Mouse (Mus musculus) erythroblast, embryonic 14.5 days (primary cell): ENCODE results near the gene BC017158. TPM values are rescaled to one million over a fixed set of nuclear protein-coding genes. Genes with fewer than 3 reads are reported as not detected.

Source experiments
- H3K27me3 ChIP-seq: 2 replicates; pipeline ENCODE4 v1.6.1; 2012; ENCODE audit warnings: inconsistent platforms; ENCODE audit not compliant: control insufficient read depth
- H3K36me3 ChIP-seq: 2 replicates; pipeline ENCODE4 v1.6.1; 2012; ENCODE audit warnings: mild to moderate bottlenecking, inconsistent platforms; ENCODE audit not compliant: control insufficient read depth
- H3K4me1 ChIP-seq: 2 replicates; pipeline ENCODE4 v1.6.1; 2012; ENCODE audit warnings: inconsistent platforms; ENCODE audit not compliant: control insufficient read depth
- H3K4me3 ChIP-seq: replicated peaks from 2 replicates; pipeline ENCODE3; 2012; ENCODE audit warnings: moderate library complexity, mild to moderate bottlenecking, inconsistent platforms
- H3K9me3 ChIP-seq: 2 replicates; pipeline ENCODE4 v1.6.1; 2012; ENCODE audit warnings: low read length, inconsistent platforms, mixed read lengths; ENCODE audit not compliant: control insufficient read depth
- GATA1 ChIP-seq: IDR thresholded peaks from 2 replicates; pipeline ENCODE4 v1.6.1; 2012; ENCODE audit warnings: low read length, inconsistent platforms, mixed read lengths
- TAL1 ChIP-seq: IDR thresholded peaks from 3 replicates; pipeline ENCODE4 v1.6.1; 2012; ENCODE audit warnings: low read length, inconsistent platforms, mixed read lengths
- polyA plus RNA-seq: library from polyadenylated mRNA; stranded (reverse); fragments of >175 nt; gene quantifications from 2 replicates; pipeline ENCODE4 v1.2.3, GENCODE M21; 2012

The BC017158 gene
- polyA plus RNA-seq, 1 experiment, result 7.3 TPM

DNA sequence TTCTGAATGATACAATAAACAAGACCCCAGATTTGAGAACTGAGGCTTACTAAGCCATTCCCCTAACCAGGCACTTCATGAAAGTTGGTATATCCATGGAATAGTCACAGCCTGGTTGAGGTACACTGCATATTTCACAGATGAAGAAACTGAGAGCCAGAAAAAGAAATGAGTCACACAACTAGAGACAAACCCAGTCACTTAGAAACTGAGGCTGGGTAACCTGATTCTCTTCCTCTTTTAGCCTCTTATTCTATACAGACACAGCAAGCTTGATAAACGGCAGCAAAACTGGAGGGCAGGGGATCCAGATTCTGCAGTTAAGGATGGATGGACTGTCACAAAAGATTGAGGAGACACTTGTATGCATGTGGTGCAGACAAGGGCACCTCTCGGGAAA, 63.2 kb downstream of the BC017158 start:
- no peak overlapping the region for H3K4me3 ChIP-seq
- peaks cover 8% of the 10 kb centered on the region for H3K27me3 ChIP-seq
- peaks cover 23% of the 10 kb centered on the region for H3K4me1 ChIP-seq
- H3K9me3 ChIP-seq, result no peaks in the 10 kb centered on the region
- H3K36me3 ChIP-seq, result peaks cover 13% of the 10 kb centered on the region
- TF ChIP-seq GATA1, result no peak
- no peak for TF ChIP-seq TAL1

DNA sequence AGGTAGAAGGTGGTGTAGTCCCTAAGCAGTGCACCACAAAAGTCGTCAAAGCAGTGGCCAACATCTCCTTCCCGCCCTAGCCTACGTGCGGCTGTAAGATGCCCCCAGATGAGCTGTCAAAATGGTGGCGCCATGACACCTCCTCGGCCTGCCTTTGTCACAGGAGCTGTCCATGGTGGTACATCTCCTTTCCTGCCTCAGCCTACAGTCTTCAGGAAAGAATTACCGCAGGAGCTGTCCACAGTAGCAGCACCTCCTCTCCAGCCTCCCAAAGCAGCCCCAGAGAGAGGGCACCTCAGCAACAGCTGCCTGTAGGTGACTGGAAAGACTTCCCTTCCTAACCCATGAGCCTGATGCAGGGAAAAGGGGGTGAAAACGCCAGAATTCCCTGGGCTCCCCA, 66.2 kb downstream of the BC017158 start:
- H3K4me1 ChIP-seq, result peaks cover 5% of the 10 kb centered on the region

More for the DNA sequence above, 66.2 kb downstream of the BC017158 start:
- TF ChIP-seq TAL1 (no peak), GATA1 (no peak)
- peaks cover 9% of the 10 kb centered on the region for H3K36me3 ChIP-seq
- H3K4me3 ChIP-seq, result no peak overlapping the region
- H3K27me3 ChIP-seq, result peaks cover 9% of the 10 kb centered on the region
- H3K9me3 ChIP-seq, result no peaks in the 10 kb centered on the region

Other genes with a start within 250 kb of the BC017158 start
- gene Itgam, start 235.5 kb downstream of the BC017158 start, polyA plus RNA-seq, result 0.01 TPM in 2 replicates
- not detected in 2 replicates for gene Gm49368, start 235.5 kb downstream of the BC017158 start, polyA plus RNA-seq
- not detected in 2 replicates for gene Itgax, start 168.6 kb downstream of the BC017158 start, polyA plus RNA-seq
- gene Itgad, start 143.8 kb downstream of the BC017158 start, polyA plus RNA-seq, result not detected in 2 replicates
- gene Cox6a2, start 91.8 kb downstream of the BC017158 start, polyA plus RNA-seq, result 0.10 TPM in 1 of 2 replicates, not detected in the other
- 2.1 and 2.3 TPM in 2 replicates for gene Armc5, start 60.8 kb downstream of the BC017158 start, polyA plus RNA-seq
- gene 9130023H24Rik, start 60.1 kb downstream of the BC017158 start, polyA plus RNA-seq, result 0.03 and 0.12 TPM in 2 replicates
- gene Tgfb1i1, start 51.4 kb downstream of the BC017158 start, polyA plus RNA-seq, result 0.27 and 0.30 TPM in 2 replicates
- gene Slc5a2, start 32.5 kb downstream of the BC017158 start, polyA plus RNA-seq, result 0.88 and 1.4 TPM in 2 replicates
- 4.1 TPM in 2 replicates for gene Rgs10, start 120.6 kb upstream of the BC017158 start, polyA plus RNA-seq
- gene Tial1, start 163.5 kb upstream of the BC017158 start, polyA plus RNA-seq, result 6.8 and 7.4 TPM in 2 replicates
- 9.2 and 9.4 TPM in 2 replicates for gene Bag3, start 225.4 kb upstream of the BC017158 start, polyA plus RNA-seq